Mouse (Mus musculus) bone marrow macrophage, adult 2 months (primary cell): ENCODE measurements around the gene Nt5c1a.

Experiments
- CTCF ChIP-seq: IDR thresholded peaks from 2 replicates; pipeline ENCODE4 v1.5.1; 2012; ENCODE audit warnings: low read depth, mild to moderate bottlenecking, low read length, moderate library complexity
- POLR2A ChIP-seq: IDR thresholded peaks from 2 replicates; pipeline ENCODE4 v1.6.1; 2012; ENCODE audit warnings: mild to moderate bottlenecking, low read depth, low read length, borderline replicate concordance

GRCm38 (mm10) chr4:123182328-123183238 is 18.7 kb upstream of the Nt5c1a start, which contains the start of gene Hpcal4:
- TF ChIP-seq CTCF (no peak), POLR2A (no peak)
